Mouse (Mus musculus) ES-E14 (cell line): Measurements from ENCODE around the gene Mast2.

Experiments used
- HCFC1 ChIP-seq: IDR thresholded peaks from 2 replicates; pipeline ENCODE4 v1.6.1; 2012; ENCODE audit warnings: low read length, inconsistent platforms, borderline replicate concordance; ENCODE audit not compliant: insufficient read depth
- MAFK ChIP-seq: IDR thresholded peaks from 2 replicates; pipeline ENCODE4 v1.6.1; 2014; ENCODE audit warnings: mild to moderate bottlenecking, low read depth, low read length, inconsistent platforms; ENCODE audit not compliant: insufficient read depth

GRCm38 (mm10) chr4:116342119-116342518 is 121.9 kb downstream of the Mast2 start:
- no peak for TF ChIP-seq HCFC1
- TF ChIP-seq MAFK: no peak
